ENCODE assay signal across 26 mouse cellular contexts in genomic region chr6:115932391-115932790, GRCm38 (mm10). TPM values are rescaled to one million over a fixed set of nuclear protein-coding genes. Genes with fewer than 3 reads are reported as not detected.
DNase-seq lines count a peak whose midpoint lies in the region; TF ChIP-seq lines count a peak whose summit lies in the region.
"Had no signal": no experiment of that assay in that cellular context is flagged by ENCODE, and none has a peak within 500 bp of the region (broad histone marks: within the 10 kb centered on the region; RNA-seq: fewer than 3 reads in every experiment).

No protein-coding gene starts in this region.

- TF ChIP-seq CTCF in layer of hippocampus, adult 2 months (conservative IDR thresholded peaks at IDR 0.05) = no peak

- no peak overlapping the region for H3K4me3 ChIP-seq in layer of hippocampus, adult 2 months
- H3K4me3 ChIP-seq: forebrain, embryonic 10.5 days; forebrain, embryonic 13.5 days; heart, adult 2 months; heart, embryonic 12.5 days; heart, embryonic 15.5 days; hindbrain, embryonic 10.5 days; hindbrain, embryonic 13.5 days had no signal

- peak; percentile 85 to 89 for DNase-seq in adrenal gland, adult (ENCODE audit: inconsistent age in 2 of 2, low spot score in 1 of 2)
- no peak for DNase-seq in adrenal gland, postnatal 4 days (ENCODE audit: low spot score in 2 of 2)
- peak; percentile 65 for DNase-seq in ovary, adult 18-20 months (ENCODE audit: low spot score)
- no peak for DNase-seq in ovary, postnatal 36 days (ENCODE audit: low spot score)
- peak; percentile 66 for DNase-seq in adrenal gland, postnatal 10 days
- DNase-seq in adrenal gland, postnatal 36 days = peak; percentile 74 to 75
- DNase-seq in layer of hippocampus, adult 2 months (ENCODE audit: low spot score in 2 of 2) = no peak
- no peak for DNase-seq in left cerebral cortex, adult 9 months (ENCODE audit: low spot score in 2 of 2)
- DNase-seq: cerebellum, adult 18-20 months; cerebellum, adult 9-10 months; cerebellum, postnatal 14 days; gastrocnemius, postnatal 10 days; gastrocnemius, postnatal 36 days; heart, adult 2 months; heart, postnatal 10 days; heart, postnatal 36 days had no signal

- H3K27ac ChIP-seq in layer of hippocampus, adult 2 months = no peak overlapping the region
- H3K27ac ChIP-seq: forebrain, embryonic 13.5 days; heart, adult 2 months; heart, embryonic 15.5 days; hindbrain, embryonic 10.5 days; hindbrain, embryonic 13.5 days; hindbrain, postnatal 0 days had no signal

RNA-seq across cellular contexts. Expression of gene Rho, which starts 0.8 kb away (rescaled TPM):
- total RNA-seq in adrenal gland, postnatal 4 days (2021) = 1 to 10 TPM in 1 of 2 experiments, under 1 TPM in 1; 0.70 to 1.1 TPM
- under 1 TPM; 0.39 to 0.42 TPM for total RNA-seq in adrenal gland, postnatal 10 days (2021)
- under 1 TPM; 0.23 to 0.59 TPM for total RNA-seq in adrenal gland, postnatal 36 days (2021)
- total RNA-seq in layer of hippocampus, adult 2 months (2021) = 1 to 10 TPM in 1 of 2 experiments, under 1 TPM in 1; 0.49 to 1.1 TPM
- total RNA-seq: gastrocnemius, postnatal 36 days; granulocyte monocyte progenitor cell, adult 5-6 weeks; heart, postnatal 36 days had no signal

RNA-seq across cellular contexts. Expression of gene H1foo, which starts 12.3 kb away (rescaled TPM):
- not detected for total RNA-seq in adrenal gland, postnatal 4 days (2021)
- not detected for total RNA-seq in adrenal gland, postnatal 10 days (2021)
- total RNA-seq in adrenal gland, postnatal 36 days (2021) = not detected
- not detected for total RNA-seq in layer of hippocampus, adult 2 months (2021)
- total RNA-seq: G1E; gastrocnemius, adult 18-20 months; gastrocnemius, postnatal 10 days; gastrocnemius, postnatal 36 days; granulocyte monocyte progenitor cell, adult 5-6 weeks; heart, adult 2 months; heart, postnatal 10 days; heart, postnatal 36 days had no signal

Comparison
In these comparisons a context has a peak if more than half of its experiments do, and no peak if none do; other contexts are left out.
1. DNase-seq: peak in adrenal gland, adult (2 of 2), ovary, adult 18-20 months (single experiment), adrenal gland, postnatal 10 days (single experiment) and adrenal gland, postnatal 36 days (2 of 2); none in adrenal gland, postnatal 4 days (0 of 2), ovary, postnatal 36 days (single experiment), layer of hippocampus, adult 2 months (0 of 2) and left cerebral cortex, adult 9 months (0 of 2).